Mouse (Mus musculus) Muller cell, postnatal 12 days (primary cell): ENCODE results near the gene Olfr518.

Experiments used
- DNase-seq: peaks from one replicate; pipeline ENCODE4 v3.0.0-alpha.2; 2015; ENCODE audit errors: inconsistent ontology term

Olfr518 gene

DNA sequence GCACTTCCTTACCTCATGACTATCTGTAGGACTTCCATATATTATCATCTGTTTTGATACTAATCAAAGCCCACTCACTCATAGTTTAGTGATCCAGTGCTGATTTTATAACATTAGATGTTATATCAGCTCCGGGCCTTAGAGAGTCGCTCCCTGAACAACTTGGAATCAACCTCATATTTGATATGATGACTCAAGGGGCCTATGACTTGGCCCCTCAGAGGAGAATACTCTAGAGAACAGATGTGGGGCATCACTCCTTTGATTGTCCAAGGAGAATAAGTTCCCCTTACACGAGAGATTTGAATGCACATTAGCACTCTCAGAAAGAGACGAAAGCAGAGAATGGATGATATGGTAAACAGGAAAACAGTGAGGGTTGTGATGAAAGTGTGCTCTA lies at the start of gene Olfr518:
TSS of gene Olfr518 (minus strand) at position 101 of the 400 bp plus-strand sequence.
- DNase-seq, result no peak

DNA sequence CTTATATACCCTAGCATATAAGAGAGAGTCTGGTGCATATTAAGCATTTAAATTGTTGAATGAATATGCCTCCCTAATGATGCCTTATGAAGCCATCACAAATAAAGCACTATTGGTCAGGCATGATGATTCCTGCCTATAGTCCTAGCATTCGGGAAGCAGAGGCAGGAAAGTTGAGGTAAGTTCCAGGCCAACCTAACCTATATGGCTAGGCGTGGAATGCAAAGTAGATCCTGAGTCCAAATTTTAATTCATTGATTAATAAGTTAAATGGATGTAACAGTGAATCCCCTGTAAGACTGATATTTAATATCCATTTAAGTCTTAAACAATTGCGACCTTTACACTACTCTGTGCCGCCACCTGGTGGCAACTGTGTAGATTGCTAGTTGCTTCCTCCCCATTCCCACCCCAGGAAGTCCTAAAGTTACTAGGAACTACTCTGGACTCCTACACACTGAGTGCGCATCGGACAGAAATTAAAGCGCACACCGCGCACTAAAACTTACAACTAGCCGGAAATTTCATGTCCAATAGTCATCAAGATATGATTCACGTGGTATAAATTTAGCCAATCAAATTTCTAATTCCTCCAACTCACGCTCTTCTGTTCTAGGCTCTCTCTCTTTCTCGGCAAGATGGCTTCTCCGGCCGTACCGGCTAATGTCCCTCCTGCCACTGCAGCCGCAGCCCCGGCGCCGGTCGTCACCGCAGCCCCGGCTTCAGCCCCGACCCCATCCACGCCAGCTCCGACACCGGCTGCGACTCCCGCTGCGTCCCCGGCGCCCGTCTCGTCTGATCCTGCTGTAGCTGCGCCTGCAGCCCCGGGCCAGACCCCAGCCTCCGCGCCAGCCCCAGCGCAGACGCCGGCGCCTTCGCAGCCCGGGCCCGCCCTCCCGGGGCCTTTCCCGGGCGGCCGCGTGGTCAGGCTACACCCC lies 49.3 kb upstream of the Olfr518 start, which contains the start of gene Eif3f:
TSS of gene Eif3f (plus strand) at position 624 of the 938 bp plus-strand sequence.
- DNase-seq, result peak; percentile 93

DNA sequence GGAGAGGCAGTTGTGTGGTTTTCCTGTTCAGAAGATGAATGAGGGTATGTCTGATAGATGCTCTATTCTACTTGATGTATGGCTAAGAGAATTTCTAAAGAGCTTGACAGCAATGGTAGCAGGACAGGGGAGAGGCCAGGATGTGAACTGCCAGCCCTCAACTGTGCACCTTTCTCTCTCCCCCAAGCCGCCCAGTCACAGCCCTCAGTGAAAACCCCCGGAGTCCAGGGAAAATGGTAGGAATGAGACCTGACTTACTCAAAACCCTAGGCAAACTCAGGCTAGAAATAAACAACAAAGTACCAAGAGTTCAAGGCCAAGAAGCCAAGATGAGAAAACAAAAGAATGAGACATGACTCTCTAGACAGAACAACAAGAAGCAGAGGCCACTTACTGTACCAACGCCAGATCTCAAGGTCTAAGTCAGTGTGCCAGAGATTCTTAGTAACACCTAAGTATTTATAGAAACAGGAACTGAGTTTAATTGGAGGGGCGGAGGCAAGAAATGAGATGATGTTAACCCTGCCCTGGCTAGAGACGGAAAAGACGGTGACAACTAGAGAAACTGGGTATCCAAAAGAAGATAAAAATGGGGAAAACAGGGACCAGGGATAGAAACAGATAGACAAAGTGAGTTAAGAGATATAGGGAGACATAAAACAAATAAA lies 45.1 kb upstream of the Olfr518 start, which contains the start of gene Nlrp10:
TSS of gene Nlrp10 (minus strand) at position 453 of the 668 bp plus-strand sequence.
- DNase-seq, result no peak

DNA sequence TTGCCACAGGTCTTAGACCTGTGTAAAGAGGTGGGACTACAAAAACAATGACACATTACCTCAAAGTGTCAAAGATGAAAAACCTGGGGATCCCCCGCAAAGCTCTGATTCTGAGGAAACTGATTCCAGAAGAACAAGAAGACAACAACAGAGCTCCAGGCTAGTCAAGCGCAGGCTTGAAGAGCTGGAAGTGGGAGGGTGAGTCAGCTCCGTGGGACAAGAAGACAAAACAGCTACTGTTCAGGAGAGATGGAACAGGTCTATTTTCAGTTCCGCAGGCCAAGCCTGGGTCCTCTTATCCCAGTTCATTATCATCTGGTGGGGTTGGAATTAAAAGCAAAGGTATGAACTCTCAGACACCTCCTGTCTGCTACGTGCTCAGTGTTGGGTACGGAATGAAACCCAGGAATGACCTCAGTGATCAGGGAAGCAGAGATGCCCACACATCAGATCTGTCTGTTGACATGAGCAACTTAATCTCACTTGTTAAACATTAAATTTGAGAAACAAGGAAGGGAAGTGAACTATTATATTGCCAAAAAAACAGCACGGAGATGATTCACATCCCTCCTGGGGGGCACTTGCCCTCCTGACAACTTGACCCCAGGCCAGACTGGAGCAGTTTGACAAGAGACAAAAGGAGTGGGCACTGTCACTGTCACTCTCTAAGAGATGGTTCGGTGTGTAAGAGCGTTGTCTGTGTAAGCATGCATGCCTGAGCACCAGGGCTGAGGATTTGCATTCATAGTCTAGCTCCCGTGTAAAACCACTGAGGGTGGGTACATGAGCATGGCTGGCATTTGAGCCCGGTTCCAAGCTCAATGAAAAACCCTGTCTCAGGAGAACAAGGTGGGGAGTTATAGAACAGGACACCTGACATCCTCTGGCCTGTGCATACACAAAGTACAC lies 43.7 kb upstream of the Olfr518 start:
- DNase-seq, result no peak

DNA sequence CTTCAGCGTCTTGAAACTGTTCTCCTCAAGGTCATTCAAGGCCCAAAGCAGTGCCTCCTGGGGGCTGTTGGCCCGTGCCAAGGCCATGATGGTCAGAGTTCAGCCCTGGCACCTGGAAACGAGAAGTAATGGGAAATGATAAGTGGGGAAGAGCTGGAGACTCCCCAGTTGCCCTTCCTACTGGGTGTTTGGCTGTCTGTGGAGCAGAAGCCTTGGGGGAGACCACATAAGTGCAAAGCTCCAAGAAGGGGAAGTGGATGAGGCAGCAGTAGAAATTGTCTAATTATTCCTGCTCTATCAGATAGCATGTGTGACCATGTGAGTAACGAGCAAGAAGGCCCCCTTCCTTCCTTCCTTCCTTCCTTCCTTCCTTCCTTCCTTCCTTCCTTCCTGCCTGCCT lies 42.2 kb upstream of the Olfr518 start:
- no peak for DNase-seq

DNA sequence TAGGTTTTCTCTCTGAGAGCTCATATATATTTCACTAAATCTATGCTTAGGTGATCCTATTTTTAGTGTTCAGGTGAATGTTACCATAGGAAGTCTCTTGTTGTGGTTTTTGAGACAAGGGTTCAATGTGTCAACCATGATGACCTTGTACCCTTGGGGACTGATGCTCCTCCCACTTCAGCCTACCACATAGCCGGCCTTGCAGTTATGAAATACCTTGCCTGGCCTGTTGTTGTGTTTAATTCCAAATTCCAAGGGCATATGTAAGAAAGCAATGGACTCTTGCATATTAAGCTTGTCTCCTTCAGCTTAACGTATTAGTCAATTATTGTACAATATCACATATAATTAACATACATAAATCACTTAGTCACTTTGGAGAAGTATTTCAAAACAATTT lies 19.2 kb upstream of the Olfr518 start:
- no peak for DNase-seq

DNA sequence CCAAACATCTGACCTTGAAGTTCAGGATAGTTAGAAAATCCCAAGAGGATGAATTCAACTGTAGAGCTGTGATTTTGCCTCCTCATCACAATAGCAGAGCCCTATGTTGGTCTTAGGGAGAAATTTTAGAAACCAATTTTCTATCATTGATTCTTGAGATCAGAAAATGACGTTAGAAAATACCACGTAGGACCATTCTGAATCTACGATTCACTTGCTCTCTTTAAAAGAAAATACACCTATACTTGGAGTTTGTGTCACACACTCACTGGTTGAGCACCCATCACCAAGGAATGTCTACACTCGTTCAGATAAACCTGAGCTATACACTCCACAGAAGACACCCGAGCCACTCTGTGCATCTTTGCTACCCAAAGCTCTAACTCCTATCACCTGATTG lies 9.5 kb upstream of the Olfr518 start, which contains the start of gene Olfr519:
TSS of gene Olfr519 (minus strand) at position 101 of the 400 bp plus-strand sequence.
- no peak for DNase-seq

DNA sequence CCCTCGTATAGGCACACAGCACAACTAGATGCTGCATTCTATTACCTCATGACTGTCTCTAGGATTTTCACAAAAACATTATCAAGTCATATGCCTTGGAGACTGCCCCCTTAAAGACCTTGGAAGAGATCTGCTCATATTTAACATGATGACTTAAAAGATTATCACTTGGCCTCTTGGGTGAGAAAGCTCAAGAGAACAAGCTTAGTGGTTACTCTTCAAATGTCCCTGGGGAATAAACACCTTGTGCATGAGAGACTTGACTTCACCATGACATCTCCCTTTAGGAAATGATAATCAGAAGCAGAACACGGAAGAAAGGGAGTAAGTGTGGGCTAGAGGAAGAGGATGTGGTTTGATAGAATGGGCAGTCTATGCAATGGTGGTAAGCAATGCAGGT lies 12.5 kb downstream of the Olfr518 start, which contains the start of gene Olfr517:
TSS of gene Olfr517 (minus strand) at position 101 of the 400 bp plus-strand sequence.
- DNase-seq, result no peak

DNA sequence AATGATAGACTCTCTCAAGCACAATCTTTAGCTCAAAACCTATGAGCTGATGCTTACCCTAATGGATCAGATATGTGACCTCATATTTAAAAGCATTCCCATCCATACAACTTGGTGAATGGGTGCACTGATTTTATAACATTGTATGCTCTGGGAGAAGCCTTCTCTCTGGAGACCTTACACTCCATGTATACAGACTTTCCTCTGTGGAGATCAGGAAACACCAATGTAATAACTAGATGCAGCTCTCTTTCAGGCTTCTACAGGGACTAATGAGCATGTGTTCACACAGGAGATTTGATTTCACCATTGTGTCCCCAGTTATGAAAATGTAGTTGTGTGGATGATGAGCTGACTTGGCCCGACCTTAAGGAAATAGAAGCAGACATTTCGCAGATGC lies 34.4 kb downstream of the Olfr518 start, which contains the start of gene Olfr516:
TSS of gene Olfr516 (minus strand) at position 101 of the 400 bp plus-strand sequence.
- no peak for DNase-seq
